Mouse (Mus musculus): ENCODE results near the gene Gm20538.

DNA sequence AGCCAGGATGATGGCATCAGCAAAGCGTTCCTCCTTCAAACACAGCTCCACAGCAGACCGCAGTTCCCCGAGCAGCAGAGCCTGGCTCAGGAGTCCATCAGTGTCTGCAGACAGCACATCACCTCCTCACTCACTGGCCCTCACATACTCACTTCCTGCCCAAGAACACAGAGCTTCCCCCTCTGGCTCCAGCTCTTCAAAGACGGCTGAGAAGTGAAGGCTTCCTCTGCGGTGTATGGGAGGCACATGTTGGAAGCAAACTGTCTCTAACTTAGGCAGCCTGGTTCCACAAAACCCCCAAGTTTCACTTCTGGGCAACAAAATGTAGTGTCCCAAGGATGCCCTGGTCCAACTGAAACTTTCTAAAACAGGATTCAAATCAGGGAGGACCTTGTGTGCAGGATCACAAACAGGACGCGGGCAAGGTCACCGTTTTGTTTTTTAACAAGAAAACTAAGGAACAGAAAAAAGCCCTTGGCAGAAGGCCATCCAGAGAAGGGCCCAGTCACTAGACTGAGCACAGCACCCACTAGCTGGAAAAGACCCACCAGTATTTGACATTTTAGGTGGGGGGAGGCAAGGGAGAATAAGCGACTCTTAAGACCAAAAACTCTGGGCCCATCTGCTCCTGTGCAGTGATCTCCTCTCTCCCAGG, 27.0 kb downstream of the Gm20538 start:
- no peak for TF ChIP-seq EP300 (IDR thresholded peaks at IDR 0.05; ENCODE audit: low read depth)
- TF ChIP-seq CTCF (IDR thresholded peaks at IDR 0.05; ENCODE audit: low read depth): no peak

Measured in liver, postnatal 0 days (tissue).